Mouse (Mus musculus) cerebellum, adult 2 months (tissue): ENCODE data around the gene Mas1.

Experiments used
- CTCF ChIP-seq: fragments of 200-500 bp; IDR thresholded peaks from 2 replicates; pipeline ENCODE4 v1.5.1; 2011; ENCODE audit warnings: low read depth, mild to moderate bottlenecking, control low read depth, low read length, moderate library complexity, borderline replicate concordance; ENCODE audit not compliant: insufficient read depth
- POLR2A ChIP-seq: fragments of 200-500 bp; IDR thresholded peaks from 2 replicates; pipeline ENCODE4 v1.6.1; 2011; ENCODE audit warnings: low read length, control low read depth, borderline replicate concordance; ENCODE audit not compliant: insufficient read depth

GRCm38 (mm10) chr17:12881216-12881615, 13.3 kb upstream of the Mas1 start:
- TF ChIP-seq POLR2A, result no peak
- no peak for TF ChIP-seq CTCF
